Mouse (Mus musculus) lung, embryonic 14.5 days (tissue): ENCODE data around the gene Cpsf4l. TPM values are rescaled to one million over a fixed set of nuclear protein-coding genes. Genes with fewer than 3 reads are reported as not detected.

ENCODE experiments used
- ATAC-seq: fragments of 200-750 bp; cut with Nextera tagmentation; 2 replicates; pipeline ENCODE4 v1.8.0; 2017; ENCODE audit warnings: mild to moderate bottlenecking, moderate TSS enrichment, moderate library complexity; ENCODE audit not compliant: insufficient read depth
- DNase-seq: peaks from one replicate; pipeline ENCODE4 v3.0.0-alpha.2; 2015
- H3K27ac ChIP-seq: fragments of 300-500 bp; sonication (generic); 2 replicates; pipeline ENCODE4 v1.5.1; 2014; ENCODE audit warnings: low read depth, mild to moderate bottlenecking, moderate library complexity
- H3K27me3 ChIP-seq: fragments of 300-500 bp; sonication (generic); 2 replicates; pipeline ENCODE4 v1.6.1; 2014; ENCODE audit warnings: low read length, control low read depth; ENCODE audit not compliant: insufficient read depth
- H3K36me3 ChIP-seq: fragments of 300-500 bp; sonication (generic); 2 replicates; pipeline ENCODE4 v1.6.1; 2014; ENCODE audit warnings: control low read depth; ENCODE audit not compliant: insufficient read depth
- H3K4me1 ChIP-seq: fragments of 300-500 bp; sonication (generic); 2 replicates; pipeline ENCODE4 v1.6.1; 2014; ENCODE audit warnings: antibody characterized with exemption, control low read depth; ENCODE audit not compliant: insufficient read depth
- H3K4me2 ChIP-seq: fragments of 300-500 bp; sonication (generic); 2 replicates; pipeline ENCODE4 v1.6.1; 2014; ENCODE audit warnings: mild to moderate bottlenecking
- H3K4me3 ChIP-seq: fragments of 300-500 bp; sonication (generic); 2 replicates; pipeline ENCODE4 v1.5.1; 2014; ENCODE audit warnings: low read depth, low read length
- H3K9ac ChIP-seq: fragments of 300-500 bp; sonication (generic); 2 replicates; pipeline ENCODE4 v1.6.1; 2014
- H3K9me3 ChIP-seq: fragments of 300-500 bp; sonication (generic); 2 replicates; pipeline ENCODE4 v1.6.1; 2016; ENCODE audit warnings: low read depth, low read length, control low read depth
- CTCF ChIP-seq: IDR thresholded peaks from 2 replicates; pipeline ENCODE4 v1.5.1; 2016; ENCODE audit warnings: antibody characterized with exemption, low read depth
- WGBS: fragments of 180-500 bp; shearing (Covaris S2); extraction: QIAGEN DNeasy Blood & Tissue Kit; methylation state at CpG from one replicate; pipeline ENCODE4 v1.1.7; 2014; 5-methylcytosine and 5-hydroxymethylcytosine counted together
- polyA plus RNA-seq: library from polyadenylated mRNA; unstranded; fragments of >200 nt; fragmentation: Nextera tagmentation; extraction: Ambion mirVana; gene quantifications from 2 replicates; pipeline ENCODE4 v1.2.1, GENCODE M21; 2014

The Cpsf4l gene
- polyA plus RNA-seq, 1 experiment from 2014 or later = 0.59 TPM

GRCm38 (mm10) chr11:113745961-113746360 is 36.1 kb upstream of the Cpsf4l start:
- 53% methylated on average over 4 of the region's 4 CpGs for WGBS
- no peak overlapping the region for H3K4me2 ChIP-seq
- no peak for DNase-seq

GRCm38 (mm10) chr11:113742998-113743397 is 33.2 kb upstream of the Cpsf4l start:
- Histone ChIP-seq H3K9me3 (peaks cover 4% of the 10 kb centered on the region; the same call in 1 of the 2 replicates), H3K4me3 (no peak overlapping the region), H3K27ac (no peak overlapping the region), H3K9ac (no peak overlapping the region), H3K4me2 (no peak overlapping the region), H3K36me3 (peaks cover 52% of the 10 kb centered on the region), H3K4me1 (peaks cover 12% of the 10 kb centered on the region), H3K27me3 (no peaks in the 10 kb centered on the region)
- TF ChIP-seq CTCF = peak; percentile 48
- DNase-seq (no peak), ATAC-seq (no peak)
- 94% methylated on average over 1 of the region's 1 CpGs for WGBS

More at GRCm38 (mm10) chr11:113745961-113746360, 36.1 kb upstream of the Cpsf4l start:
- Histone ChIP-seq H3K27me3 (no peaks in the 10 kb centered on the region), H3K4me3 (no peak overlapping the region), H3K4me1 (peaks cover 15% of the 10 kb centered on the region), H3K9me3 (peaks cover 4% of the 10 kb centered on the region; the same call in 1 of the 2 replicates), H3K36me3 (peaks cover 46% of the 10 kb centered on the region), H3K27ac (no peak overlapping the region; the same call in 1 of the 2 replicates), H3K9ac (no peak overlapping the region)
- ATAC-seq = no peak
- TF ChIP-seq CTCF = no peak

GRCm38 (mm10) chr11:113740100-113740499 is 30.3 kb upstream of the Cpsf4l start:
- peaks cover 63% of the 10 kb centered on the region for H3K36me3 ChIP-seq
- 32% methylated on average over 7 of the region's 7 CpGs for WGBS
- DNase-seq = peak; percentile 54
- ATAC-seq = peak; percentile 40; the same call in 1 of the 2 replicates
- H3K4me1 ChIP-seq = peaks cover 25% of the 10 kb centered on the region
- no peaks in the 10 kb centered on the region for H3K27me3 ChIP-seq
- no peak overlapping the region for H3K4me2 ChIP-seq
- TF ChIP-seq CTCF = no peak
- no peak overlapping the region for H3K9ac ChIP-seq
- H3K9me3 ChIP-seq = peaks cover 4% of the 10 kb centered on the region; the same call in 1 of the 2 replicates
- no peak overlapping the region for H3K27ac ChIP-seq
- H3K4me3 ChIP-seq = no peak overlapping the region

GRCm38 (mm10) chr11:113739213-113739612 is 29.4 kb upstream of the Cpsf4l start:
- Histone ChIP-seq H3K27ac (no peak overlapping the region), H3K9me3 (peaks cover 4% of the 10 kb centered on the region; the same call in 1 of the 2 replicates), H3K4me2 (no peak overlapping the region), H3K4me1 (peaks cover 34% of the 10 kb centered on the region), H3K27me3 (no peaks in the 10 kb centered on the region), H3K36me3 (peaks cover 58% of the 10 kb centered on the region), H3K4me3 (no peak overlapping the region), H3K9ac (no peak overlapping the region)
- no peak for ATAC-seq
- WGBS = 59% methylated on average over 8 of the region's 8 CpGs
- TF ChIP-seq CTCF = no peak
- no peak for DNase-seq

- peaks cover 39% of the 10 kb centered on the region for H3K4me1 ChIP-seq
- no peak for DNase-seq
These were observed 28.1 kb upstream of the Cpsf4l start for GRCm38 (mm10) chr11:113737912-113738311.

GRCm38 (mm10) chr11:113737553-113737854 is 27.7 kb upstream of the Cpsf4l start:
- no peaks in the 10 kb centered on the region for H3K27me3 ChIP-seq
- ATAC-seq = no peak
- no peak overlapping the region for H3K9ac ChIP-seq
- no peak for TF ChIP-seq CTCF
- no peaks in the 10 kb centered on the region for H3K9me3 ChIP-seq
- DNase-seq = no peak
- no peak overlapping the region for H3K4me3 ChIP-seq
- H3K4me2 ChIP-seq = no peak overlapping the region
- WGBS = 48% methylated on average over 3 of the region's 3 CpGs
- H3K36me3 ChIP-seq = peaks cover 47% of the 10 kb centered on the region
- no peak overlapping the region for H3K27ac ChIP-seq
- peaks cover 39% of the 10 kb centered on the region for H3K4me1 ChIP-seq

More at GRCm38 (mm10) chr11:113737912-113738311, 28.1 kb upstream of the Cpsf4l start:
- TF ChIP-seq CTCF = no peak
- Histone ChIP-seq H3K4me3 (no peak overlapping the region), H3K36me3 (peaks cover 49% of the 10 kb centered on the region), H3K27ac (no peak overlapping the region), H3K4me2 (no peak overlapping the region), H3K27me3 (no peaks in the 10 kb centered on the region), H3K9me3 (peaks cover 2% of the 10 kb centered on the region; the same call in 1 of the 2 replicates), H3K9ac (no peak overlapping the region)
- no peak for ATAC-seq
- 78% methylated on average over 8 of the region's 8 CpGs for WGBS

- Histone ChIP-seq H3K27me3 (no peaks in the 10 kb centered on the region), H3K9me3 (no peaks in the 10 kb centered on the region), H3K4me1 (peaks cover 39% of the 10 kb centered on the region), H3K36me3 (peaks cover 42% of the 10 kb centered on the region), H3K27ac (no peak overlapping the region), H3K9ac (no peak overlapping the region), H3K4me2 (no peak overlapping the region), H3K4me3 (no peak overlapping the region)
- TF ChIP-seq CTCF = no peak
- 59% methylated on average over 11 of the region's 11 CpGs for WGBS
- ATAC-seq (no peak), DNase-seq (no peak)
These were observed 27.2 kb upstream of the Cpsf4l start for GRCm38 (mm10) chr11:113736848-113737552.
